Mouse (Mus musculus) hindbrain, embryonic 14.5 days (tissue): ENCODE data around the gene Ctse. TPM values are rescaled to one million over a fixed set of nuclear protein-coding genes. Genes with fewer than 3 reads are reported as not detected.

Experiments used
- ATAC-seq: fragments of 200-750 bp; cut with Nextera tagmentation; 2 replicates; pipeline ENCODE4 v1.8.0; 2017; ENCODE audit warnings: moderate number of reproducible peaks, mild to moderate bottlenecking, moderate TSS enrichment, moderate library complexity; ENCODE audit not compliant: low FRiP score
- DNase-seq: peaks from one replicate; pipeline ENCODE4 v3.0.0-alpha.2; 2015; ENCODE audit warnings: low spot score
- H3K27ac ChIP-seq: fragments of 300-500 bp; sonication (generic); 2 replicates; pipeline ENCODE4 v1.5.1; 2014; ENCODE audit warnings: mild to moderate bottlenecking, moderate library complexity
- H3K27me3 ChIP-seq: fragments of 300-500 bp; sonication (generic); 2 replicates; pipeline ENCODE4 v1.6.1; 2014; ENCODE audit warnings: mild to moderate bottlenecking, low read length, mixed read lengths; ENCODE audit not compliant: control insufficient read depth, insufficient read depth
- H3K36me3 ChIP-seq: fragments of 300-500 bp; sonication (generic); replicated peaks from 2 replicates; pipeline ENCODE4 v1.6.1; 2014; ENCODE audit not compliant: control insufficient read depth, insufficient read depth
- H3K4me1 ChIP-seq: fragments of 300-500 bp; sonication (generic); replicated peaks from 2 replicates; pipeline ENCODE4 v1.6.1; 2014; ENCODE audit warnings: antibody characterized with exemption, low read length, mixed read lengths; ENCODE audit not compliant: control insufficient read depth, insufficient read depth
- H3K4me2 ChIP-seq: fragments of 300-500 bp; sonication (generic); replicated peaks from 2 replicates; pipeline ENCODE4 v1.6.1; 2014; ENCODE audit warnings: mild to moderate bottlenecking, moderate library complexity
- H3K4me3 ChIP-seq: fragments of 300-500 bp; sonication (generic); replicated peaks from 2 replicates; pipeline ENCODE4 v1.5.1; 2014; ENCODE audit warnings: mild to moderate bottlenecking, low read length
- H3K9ac ChIP-seq: fragments of 300-500 bp; sonication (generic); 2 replicates; pipeline ENCODE4 v1.6.1; 2014
- H3K9me3 ChIP-seq: fragments of 300-500 bp; sonication (generic); 2 replicates; pipeline ENCODE4 v1.6.1; 2016; ENCODE audit warnings: low read length; ENCODE audit not compliant: control insufficient read depth
- WGBS: fragments of 180-500 bp; shearing (Covaris S2); extraction: QIAGEN DNeasy Blood & Tissue Kit; methylation state at CpG from one replicate; pipeline ENCODE4 v1.1.7; 2014; 5-methylcytosine and 5-hydroxymethylcytosine counted together
- polyA plus RNA-seq: library from polyadenylated mRNA; unstranded; fragments of >200 nt; fragmentation: Nextera tagmentation; extraction: Ambion mirVana; gene quantifications from 2 replicates; pipeline ENCODE4 v1.2.1, GENCODE M21; 2014

Ctse gene
- polyA plus RNA-seq, 1 experiment from 2014 or later: not detected

DNA sequence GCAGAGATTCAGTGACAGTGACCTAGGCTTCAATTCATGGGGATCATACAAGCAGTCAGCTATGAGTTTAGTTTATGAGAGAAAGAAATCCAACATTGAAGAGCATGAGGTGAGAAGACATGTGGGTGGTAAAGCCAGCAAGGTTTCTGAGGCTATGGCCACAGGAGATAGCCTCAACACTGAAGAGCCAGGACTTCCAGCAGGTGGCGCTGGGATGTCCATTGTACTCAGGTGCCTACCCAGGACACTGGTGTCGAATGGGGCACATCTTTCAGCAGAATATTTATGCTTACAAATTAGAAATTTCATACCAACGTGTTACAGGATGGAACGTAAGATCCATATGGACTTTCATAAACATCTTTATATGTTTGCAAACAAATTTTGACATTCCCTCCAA is 70.2 kb downstream of the Ctse start:
- ATAC-seq (no peak), DNase-seq (peak; percentile 35)
- Histone ChIP-seq H3K4me1 (no peaks in the 10 kb centered on the region), H3K4me2 (no peak overlapping the region), H3K9ac (no peak overlapping the region), H3K27ac (no peak overlapping the region), H3K27me3 (no peaks in the 10 kb centered on the region), H3K4me3 (no peak overlapping the region), H3K36me3 (no peaks in the 10 kb centered on the region), H3K9me3 (no peaks in the 10 kb centered on the region)
- 27% methylated on average over 4 of the region's 4 CpGs for WGBS

- 85% methylated on average over 10 of the region's 10 CpGs for WGBS
- Histone ChIP-seq H3K36me3 (no peaks in the 10 kb centered on the region), H3K4me2 (no peak overlapping the region), H3K4me3 (no peak overlapping the region), H3K9ac (no peak overlapping the region), H3K27ac (no peak overlapping the region), H3K9me3 (no peaks in the 10 kb centered on the region), H3K4me1 (no peaks in the 10 kb centered on the region), H3K27me3 (no peaks in the 10 kb centered on the region)
- DNase-seq: no peak
- ATAC-seq: no peak
Observed at GRCm38 (mm10) chr1:131711518-131711917, 73.4 kb downstream of the Ctse start.

- no peak overlapping the region for H3K27ac ChIP-seq
- ATAC-seq: peak; percentile 55; the same call in 1 of the 2 replicates
- H3K4me1 ChIP-seq: no peaks in the 10 kb centered on the region
- WGBS: 39% methylated on average over 2 of the region's 2 CpGs
- DNase-seq: peak; percentile 88
- no peak overlapping the region for H3K9ac ChIP-seq
- H3K4me3 ChIP-seq: no peak overlapping the region
- no peaks in the 10 kb centered on the region for H3K27me3 ChIP-seq
- no peaks in the 10 kb centered on the region for H3K9me3 ChIP-seq
- H3K36me3 ChIP-seq: no peaks in the 10 kb centered on the region
- no peak overlapping the region for H3K4me2 ChIP-seq
Observed at GRCm38 (mm10) chr1:131712386-131712785, 74.3 kb downstream of the Ctse start.

DNA sequence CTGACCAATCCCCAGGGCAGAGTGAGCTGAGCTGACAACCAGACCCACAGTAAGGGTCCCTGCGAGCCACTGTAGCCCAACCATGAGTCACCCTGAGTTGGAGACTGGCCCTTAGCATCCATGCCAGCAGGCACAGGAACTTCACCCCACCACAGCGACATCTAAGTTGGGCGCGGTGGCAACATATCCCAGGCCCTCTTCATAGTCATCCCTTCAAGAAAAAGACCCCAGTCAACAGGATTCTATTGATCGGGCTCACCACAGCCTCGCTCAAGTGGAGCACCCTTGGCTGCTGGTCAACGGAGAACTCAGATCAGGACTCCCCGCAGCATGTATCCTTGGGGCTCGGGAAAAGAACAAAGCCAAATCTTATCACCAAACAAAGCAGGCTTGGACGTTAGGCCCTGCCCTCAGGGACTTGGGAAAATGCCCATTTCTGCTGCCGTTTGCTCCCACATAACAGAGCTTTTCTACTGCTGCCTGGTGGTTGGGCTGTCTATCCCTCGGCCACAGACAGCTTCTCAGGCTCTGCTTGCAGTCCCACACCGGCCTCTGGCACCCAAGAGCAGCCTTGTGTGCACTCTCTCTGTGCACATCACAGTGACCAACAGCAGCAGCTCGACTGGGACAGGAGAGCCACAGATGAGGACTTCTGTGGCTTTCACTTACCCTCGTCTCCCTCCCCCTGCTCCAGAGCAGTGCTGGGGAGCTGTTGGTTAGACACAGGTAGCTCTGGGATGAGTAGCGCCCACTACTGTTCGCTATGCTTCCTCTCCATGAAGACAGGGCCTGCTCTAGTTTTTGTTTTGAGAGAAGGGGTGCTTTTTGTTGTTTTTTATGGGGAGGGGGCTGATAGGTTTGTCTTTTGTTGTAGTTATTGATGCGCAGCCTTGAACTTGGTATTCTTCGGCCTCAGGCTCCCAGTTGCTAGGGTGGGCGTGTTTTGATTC is 76.6 kb downstream of the Ctse start:
- H3K4me1 ChIP-seq: no peaks in the 10 kb centered on the region
- ATAC-seq (no peak), DNase-seq (no peak)
- no peak overlapping the region for H3K4me2 ChIP-seq
- no peak overlapping the region for H3K9ac ChIP-seq
- no peaks in the 10 kb centered on the region for H3K27me3 ChIP-seq
- H3K9me3 ChIP-seq: no peaks in the 10 kb centered on the region
- H3K27ac ChIP-seq: no peak overlapping the region
- WGBS: 65% methylated on average over 20 of the region's 20 CpGs
- no peak overlapping the region for H3K4me3 ChIP-seq
- no peaks in the 10 kb centered on the region for H3K36me3 ChIP-seq

DNA sequence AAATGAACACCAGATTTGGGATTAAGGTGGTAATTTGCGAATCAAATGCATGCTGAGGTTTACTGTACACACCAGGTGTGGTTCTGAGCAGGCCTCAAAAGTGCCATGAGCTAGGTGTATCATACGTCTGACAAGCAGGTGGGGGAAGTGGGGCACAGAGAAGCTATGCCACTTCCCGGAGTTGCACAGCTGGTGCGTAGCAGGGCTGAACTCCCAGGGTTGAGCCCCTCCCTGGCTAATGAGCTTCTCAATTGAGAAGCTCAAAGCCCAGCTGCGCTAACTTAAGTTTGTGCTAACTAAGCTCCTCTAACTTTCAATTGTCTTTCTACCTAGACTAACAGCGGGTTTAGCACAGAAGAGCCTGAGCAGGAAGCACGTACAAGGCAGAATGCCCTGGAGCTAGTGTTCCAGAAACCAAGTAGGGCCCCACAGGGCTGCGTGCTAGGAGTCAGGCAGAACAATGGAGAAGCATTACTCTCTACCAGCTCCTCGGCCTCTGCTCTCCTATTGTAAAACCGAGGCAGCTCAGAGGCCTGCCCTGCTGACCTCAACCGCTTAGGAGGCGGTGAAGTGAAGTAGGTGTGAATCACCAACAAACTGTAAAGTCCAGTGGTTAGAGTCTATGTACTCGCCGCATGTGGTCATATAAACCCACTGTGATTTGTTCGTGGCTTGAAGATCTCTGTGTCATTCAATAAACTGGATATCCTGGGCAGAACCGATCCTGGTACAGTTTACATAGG is 81.0 kb downstream of the Ctse start:
- Histone ChIP-seq H3K27ac (no peak overlapping the region), H3K4me3 (no peak overlapping the region), H3K36me3 (no peaks in the 10 kb centered on the region), H3K9ac (no peak overlapping the region), H3K9me3 (no peaks in the 10 kb centered on the region), H3K27me3 (no peaks in the 10 kb centered on the region), H3K4me2 (no peak overlapping the region), H3K4me1 (no peaks in the 10 kb centered on the region)
- no peak for DNase-seq
- ATAC-seq: no peak
- WGBS: 56% methylated on average over 16 of the region's 16 CpGs

DNA sequence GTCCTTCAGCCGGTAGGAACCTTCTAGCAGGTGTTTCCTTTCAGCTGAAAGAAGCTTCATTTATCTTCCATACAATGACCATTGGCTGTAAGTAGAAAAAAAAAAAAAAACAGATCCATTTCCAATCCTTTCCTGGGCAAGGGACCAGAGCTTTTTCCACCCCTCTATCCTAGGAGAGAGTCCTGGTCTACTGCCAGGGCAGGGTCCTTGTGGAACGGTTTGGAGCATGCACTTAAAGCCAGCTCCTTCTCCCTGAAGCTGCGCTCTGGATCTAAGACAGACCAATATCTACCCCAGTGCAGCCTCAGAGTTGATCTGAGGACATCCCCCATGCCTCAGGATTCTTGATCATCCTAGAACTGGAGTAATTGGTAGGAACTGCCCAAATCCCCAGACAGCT is 83.9 kb downstream of the Ctse start:
- ATAC-seq: no peak
- H3K36me3 ChIP-seq: no peaks in the 10 kb centered on the region
- H3K9me3 ChIP-seq: no peaks in the 10 kb centered on the region
- no peak for DNase-seq
- no peaks in the 10 kb centered on the region for H3K27me3 ChIP-seq
- no peak overlapping the region for H3K9ac ChIP-seq
- H3K4me2 ChIP-seq: no peak overlapping the region
- H3K4me3 ChIP-seq: no peak overlapping the region
- 86% methylated on average over 3 of the region's 3 CpGs for WGBS
- H3K4me1 ChIP-seq: no peaks in the 10 kb centered on the region
- H3K27ac ChIP-seq: no peak overlapping the region

GRCm38 (mm10) chr1:131723549-131723948 is 85.4 kb downstream of the Ctse start:
- Histone ChIP-seq H3K27me3 (no peaks in the 10 kb centered on the region), H3K4me3 (no peak overlapping the region), H3K9me3 (no peaks in the 10 kb centered on the region), H3K27ac (no peak overlapping the region), H3K36me3 (no peaks in the 10 kb centered on the region), H3K9ac (no peak overlapping the region), H3K4me1 (no peaks in the 10 kb centered on the region), H3K4me2 (no peak overlapping the region)
- no peak for ATAC-seq
- WGBS: 69% methylated on average over 4 of the region's 4 CpGs
- DNase-seq: no peak

Other genes starting within 250 kb of the Ctse start
- 33.6 and 35.3 TPM in 2 replicates for gene Srgap2, start 111.0 kb upstream of the Ctse start, polyA plus RNA-seq
- 0.91 and 1.4 TPM in 2 replicates for gene Fam72a, start 110.4 kb upstream of the Ctse start, polyA plus RNA-seq
- gene Avpr1b, start 39.1 kb upstream of the Ctse start, polyA plus RNA-seq: not detected in 2 replicates
- gene Rab7b, start 50.4 kb downstream of the Ctse start, polyA plus RNA-seq: 1.1 and 1.6 TPM in 2 replicates
- 0.05 and 0.07 TPM in 2 replicates for gene Slc26a9, start 105.7 kb downstream of the Ctse start, polyA plus RNA-seq
- 0.50 and 0.71 TPM in 2 replicates for gene Pm20d1, start 159.1 kb downstream of the Ctse start, polyA plus RNA-seq
- 14.3 and 17.3 TPM in 2 replicates for gene Slc41a1, start 189.2 kb downstream of the Ctse start, polyA plus RNA-seq
- 6.9 and 7.0 TPM in 2 replicates for gene Rab29, start 228.9 kb downstream of the Ctse start, polyA plus RNA-seq